Mouse (Mus musculus) heart, postnatal 10 days (tissue): ENCODE results near the gene Fen1. TPM values are rescaled to one million over a fixed set of nuclear protein-coding genes. Genes with fewer than 3 reads are reported as not detected.

ENCODE experiments used
- DNase-seq, 2 experiments: peaks; one replicate each; pipeline ENCODE4 v3.0.0; 2021
- intact Hi-C: fragments of 180-260 bp; cut with DNase I; formaldehyde crosslinking; loops from one replicate; pipeline ENCODE4 v1.15.1; 2025
- microRNA-seq, 2 experiments: library from miRNA; unstranded; fragments of <30 nt; microRNA quantifications; one replicate each; pipeline ENCODE4 v1.2.0; 2022
- total RNA-seq, 2 experiments: library from RNA; stranded (reverse); gene quantifications; 2 replicates each; pipeline ENCODE4 v1.2.3; 2021

Gene Fen1
- total RNA-seq, 2 experiments from 2014 or later, result 12.3 to 14.4 TPM

GRCm38 (mm10) chr19:10149189-10149588, 54.8 kb downstream of the Fen1 start:
- intact Hi-C loops, result no loop called here
- no peak for DNase-seq

Small RNA genes lying within 50 kb of the gene (microRNA-seq; reads per million reads assigned to microRNA genes)
- gene Mir6993, result 0.24 to 0.35 reads per million in 2 experiments

Other genes with a start within 250 kb of the Fen1 start
- 1,000 to 10,000 TPM; 1,753 to 1,826 TPM for gene Fth1, start 223.6 kb downstream of the Fen1 start, total RNA-seq
- under 1 TPM; 0.20 to 0.36 TPM for gene Best1, start 202.5 kb downstream of the Fen1 start, total RNA-seq
- 10 to 100 TPM; 10.4 to 12.1 TPM for gene Rab3il1, start 202.5 kb downstream of the Fen1 start, total RNA-seq
- 10 to 100 TPM; 39.7 to 45.5 TPM for gene Fads3, start 162.6 kb downstream of the Fen1 start, total RNA-seq
- gene Fads2, start 102.4 kb downstream of the Fen1 start, total RNA-seq, result 10 to 100 TPM; 11.3 to 14.4 TPM
- gene Fads1, start 21.3 kb downstream of the Fen1 start, total RNA-seq, result 10 to 100 TPM; 34.7 to 35.7 TPM
- gene Tmem258, start 155 bp downstream of the Fen1 start, total RNA-seq, result 100 to 1,000 TPM; 145 TPM
- 1 to 10 TPM; 5.7 to 9.1 TPM for gene Myrf, start 36.6 kb upstream of the Fen1 start, total RNA-seq
- 1 to 10 TPM; 4.1 to 4.5 TPM for gene Dagla, start 100.7 kb upstream of the Fen1 start, total RNA-seq
- 10 to 100 TPM; 34.3 to 36.2 TPM for gene Syt7, start 184.9 kb upstream of the Fen1 start, total RNA-seq